Mouse (Mus musculus): ENCODE results near the gene Qrich2.
A peak's percentile ranks its signal among the peaks of the same experiment; 100 is the strongest.
"Not testable (repeated sequence)": the region's sequence is repeated elsewhere in the genome, so short reads cannot be mapped to it uniquely, and the experiment has no call there.

Gene Qrich2

DNA sequence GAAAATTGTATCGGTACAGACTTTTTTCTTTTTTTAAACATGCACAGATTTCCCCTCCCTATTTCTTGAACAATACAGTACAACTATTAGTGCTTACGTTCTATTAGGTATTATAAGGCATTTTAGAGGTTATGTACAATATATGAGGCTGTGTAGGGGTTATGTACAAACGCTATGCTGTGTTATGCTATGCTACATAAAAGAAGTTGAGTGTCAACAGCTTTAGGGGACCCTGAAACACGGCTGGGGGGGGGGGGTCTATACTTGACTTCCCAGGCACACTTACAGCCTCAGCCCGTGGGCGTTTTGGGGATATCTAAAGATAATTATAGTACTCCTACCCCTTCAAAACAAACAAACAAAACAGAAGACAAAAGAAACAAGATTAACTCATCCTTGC is 33.9 kb downstream of the Qrich2 start:
- no peak for DNase-seq (ENCODE audit: low read depth in 2 of 2, low spot score in 2 of 2)

DNA sequence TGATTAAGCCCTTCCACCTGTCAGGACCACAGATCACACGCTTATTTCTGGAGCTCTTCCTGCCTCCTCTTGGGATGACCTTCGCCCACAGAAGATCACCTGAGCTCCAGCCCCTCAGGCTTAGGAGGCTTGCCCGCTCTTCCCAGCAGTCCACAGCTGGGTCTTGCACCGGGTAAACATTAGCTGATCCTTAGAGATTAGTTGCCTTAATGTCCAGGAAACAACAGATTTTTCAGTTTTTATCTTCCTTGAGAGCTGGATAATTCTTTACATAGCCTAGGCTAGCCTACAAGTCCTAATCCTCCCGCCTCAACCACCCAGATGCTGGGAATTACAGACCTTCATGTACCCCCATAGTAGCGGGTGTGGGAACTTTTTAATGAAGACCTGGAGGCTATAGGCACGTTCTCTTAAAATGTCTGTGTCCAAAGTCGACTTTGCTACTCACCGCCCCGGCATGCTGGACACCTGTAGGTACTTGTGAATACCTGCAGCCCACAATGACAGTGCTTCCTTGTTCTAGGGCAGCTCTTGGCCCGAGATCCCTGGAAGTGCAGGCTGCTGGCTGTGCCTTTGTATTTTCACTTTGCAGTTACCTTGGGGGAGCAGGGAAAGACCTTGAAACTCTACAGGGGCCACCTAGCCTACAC is 34.5 kb downstream of the Qrich2 start:
- DNase-seq (ENCODE audit: low read depth in 2 of 2, low spot score in 2 of 2): no peak

DNA sequence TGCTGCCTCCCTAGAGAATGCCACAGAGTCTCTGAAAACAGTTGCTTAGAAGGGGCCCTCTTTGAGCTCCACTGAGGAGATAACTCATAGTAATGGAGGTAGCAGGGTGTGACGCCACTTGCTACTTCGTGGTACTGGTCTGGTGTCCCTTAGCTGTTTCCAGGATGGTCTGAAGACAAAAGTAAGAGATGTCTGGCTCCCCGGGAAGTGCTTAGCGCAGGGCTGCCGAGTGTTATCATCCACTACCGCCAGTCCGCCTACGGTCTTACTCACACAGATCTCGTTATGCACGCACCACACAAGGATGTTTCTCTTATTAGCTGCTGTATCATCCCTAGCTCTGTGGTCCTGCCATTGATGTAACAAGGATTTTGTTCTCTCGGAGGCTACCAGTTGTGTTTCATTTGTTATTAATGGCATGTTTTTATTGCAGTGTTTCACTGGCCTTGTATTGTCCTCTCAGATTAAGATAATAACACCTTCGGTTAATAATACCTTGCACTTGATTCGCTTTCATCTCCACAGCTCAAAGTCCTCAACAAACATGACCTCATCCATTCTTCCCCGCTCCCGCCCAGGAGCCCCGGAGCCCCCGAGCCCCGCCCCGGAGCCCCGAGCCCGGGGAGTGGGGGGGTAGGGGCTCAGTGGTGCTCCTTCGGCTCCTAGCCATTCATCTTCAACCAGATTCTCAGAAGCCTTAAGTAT is 35.2 kb downstream of the Qrich2 start:
- no peak for DNase-seq (ENCODE audit: low read depth in 2 of 2, low spot score in 2 of 2)

DNA sequence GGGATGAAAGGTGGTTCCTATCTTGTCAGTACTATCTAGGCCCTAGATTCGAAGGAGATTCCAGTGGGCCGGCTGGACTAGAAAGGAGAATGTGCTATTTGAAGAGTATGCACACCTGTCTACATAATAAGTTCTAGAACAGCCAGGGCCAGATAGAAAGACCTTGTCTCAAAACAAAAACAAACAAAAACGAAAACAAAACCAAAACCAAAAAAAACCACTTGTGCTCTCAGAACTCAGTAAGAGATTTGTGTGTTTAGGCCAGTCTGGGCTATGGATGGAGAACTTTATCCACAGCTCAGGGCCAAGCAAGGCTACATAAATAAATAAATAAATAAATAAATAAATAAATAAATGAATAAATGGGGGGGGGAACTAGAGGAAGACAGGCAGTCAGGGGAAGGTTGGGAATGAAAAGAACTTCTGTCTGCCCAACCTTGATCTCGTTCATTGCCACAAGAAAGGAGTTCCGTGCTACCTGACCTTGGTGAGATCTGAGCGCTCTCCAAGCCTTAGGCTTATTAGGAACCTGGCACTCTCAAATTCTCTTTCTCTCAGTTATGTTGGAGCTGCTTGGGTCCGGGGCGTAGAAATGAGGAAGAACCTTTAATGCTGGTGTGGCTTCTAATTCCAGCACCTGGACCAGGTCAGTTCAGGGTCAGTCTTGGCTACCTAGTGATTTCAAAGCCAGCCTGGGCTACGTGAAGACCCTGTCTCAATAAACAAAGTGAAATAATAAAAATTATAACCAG is 36.0 kb downstream of the Qrich2 start:
- DNase-seq (ENCODE audit: low read depth in 2 of 2, low spot score in 2 of 2): no peak

DNA sequence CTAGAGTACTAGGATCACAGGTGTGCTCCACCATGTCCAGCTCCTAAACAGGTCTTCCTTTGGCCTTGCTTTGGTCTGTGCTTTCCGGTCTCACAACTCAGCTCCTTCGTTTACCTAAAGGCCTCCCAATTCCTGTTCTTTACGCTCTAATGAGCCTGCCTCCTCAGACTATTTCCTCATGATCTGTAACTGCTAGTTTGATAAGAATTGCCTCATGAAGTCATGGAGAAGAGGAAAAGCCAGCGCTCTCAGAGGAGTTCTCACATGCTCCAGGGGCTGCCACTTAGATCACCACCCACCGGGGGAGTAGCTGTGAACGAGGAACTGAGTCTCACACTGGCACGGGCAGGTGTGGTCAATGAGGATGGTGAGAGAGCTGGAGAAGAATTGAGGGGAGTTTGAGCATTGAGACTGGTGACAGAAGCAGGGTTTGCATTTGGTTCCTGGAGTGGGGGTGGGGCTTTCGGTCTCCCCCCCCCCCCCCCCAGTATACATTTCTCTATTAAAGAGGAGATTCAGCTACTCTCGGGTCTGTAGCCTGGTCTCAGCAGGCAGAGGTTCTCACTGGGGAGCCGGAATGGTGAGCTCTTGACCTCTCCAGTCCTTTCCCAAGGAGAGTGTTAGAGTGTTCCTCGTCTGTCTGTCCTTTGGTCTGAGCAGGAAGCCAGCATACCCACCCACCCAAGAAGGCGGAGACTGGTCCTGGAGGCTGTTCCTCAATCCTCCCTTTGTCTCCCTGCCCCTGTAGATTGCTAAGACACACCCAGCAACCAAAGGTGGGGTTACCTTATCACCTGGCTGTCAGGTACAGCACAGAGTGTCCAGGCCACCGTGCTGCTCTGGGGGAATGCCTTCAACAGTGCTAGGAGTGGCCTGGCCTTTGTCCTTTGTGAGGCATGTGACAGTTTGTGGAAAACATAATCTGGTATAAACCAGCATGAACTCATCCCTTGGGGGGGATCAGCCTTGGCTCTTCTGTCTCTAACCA is 36.9 kb downstream of the Qrich2 start:
- no peak for DNase-seq (ENCODE audit: low read depth in 2 of 2, low spot score in 2 of 2)

DNA sequence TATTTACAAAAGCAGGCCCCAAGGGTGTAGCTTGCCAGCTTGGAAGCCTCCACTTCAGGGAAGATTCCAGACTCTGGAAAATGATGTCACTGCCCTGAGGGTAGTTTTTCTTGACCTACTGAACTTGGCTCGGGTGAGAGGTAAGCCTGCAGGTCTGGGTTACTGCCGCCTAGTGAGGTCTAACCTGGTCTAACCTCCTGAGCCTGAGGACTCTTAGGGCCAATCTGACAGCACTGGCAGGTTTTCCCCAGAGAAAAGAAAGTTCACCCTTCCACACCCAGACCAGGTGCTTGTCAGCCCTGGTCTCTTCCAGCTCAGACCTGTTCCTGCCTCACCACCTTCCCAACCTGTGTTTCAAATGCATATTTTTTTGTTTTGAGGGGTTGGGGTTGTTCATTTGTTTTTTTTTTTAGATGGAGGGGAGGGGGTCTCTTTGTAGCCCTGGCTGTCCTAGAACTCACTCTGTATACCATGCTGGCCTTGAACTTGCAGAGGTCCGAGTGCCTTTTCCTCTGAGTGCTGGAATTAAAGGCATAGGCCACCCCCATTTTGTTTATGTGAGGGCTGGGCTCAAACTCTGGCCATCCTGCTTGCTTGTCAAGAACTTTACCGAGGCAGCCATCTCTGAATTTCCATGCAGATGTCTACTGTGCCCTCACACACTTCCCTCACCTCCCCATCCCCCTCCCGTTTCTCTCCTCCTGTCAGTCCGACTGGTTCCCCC is 39.0 kb downstream of the Qrich2 start:
- DNase-seq (ENCODE audit: low read depth in 2 of 2, low spot score in 2 of 2): no peak

DNA sequence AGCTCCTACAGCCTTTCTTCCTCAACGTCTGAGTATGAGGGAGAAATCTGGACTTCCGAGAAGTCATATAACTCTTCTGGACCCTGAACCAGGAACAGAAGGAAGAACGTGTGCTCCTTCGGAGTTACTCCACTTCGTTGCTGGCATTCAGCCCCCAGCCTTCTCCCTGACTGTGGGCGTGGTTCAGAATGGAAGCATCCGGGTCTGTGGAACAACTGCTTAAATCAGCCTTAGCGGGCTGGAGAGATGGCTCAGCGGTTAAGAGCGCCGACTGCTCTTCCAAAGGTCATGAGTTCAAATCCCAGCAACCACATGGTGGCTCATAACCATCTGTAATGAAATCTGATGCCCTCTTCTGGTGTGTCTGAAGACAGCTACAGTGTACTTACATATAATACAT is 39.7 kb downstream of the Qrich2 start:
- DNase-seq (ENCODE audit: low read depth in 2 of 2, low spot score in 2 of 2): not testable (repeated sequence)

DNA sequence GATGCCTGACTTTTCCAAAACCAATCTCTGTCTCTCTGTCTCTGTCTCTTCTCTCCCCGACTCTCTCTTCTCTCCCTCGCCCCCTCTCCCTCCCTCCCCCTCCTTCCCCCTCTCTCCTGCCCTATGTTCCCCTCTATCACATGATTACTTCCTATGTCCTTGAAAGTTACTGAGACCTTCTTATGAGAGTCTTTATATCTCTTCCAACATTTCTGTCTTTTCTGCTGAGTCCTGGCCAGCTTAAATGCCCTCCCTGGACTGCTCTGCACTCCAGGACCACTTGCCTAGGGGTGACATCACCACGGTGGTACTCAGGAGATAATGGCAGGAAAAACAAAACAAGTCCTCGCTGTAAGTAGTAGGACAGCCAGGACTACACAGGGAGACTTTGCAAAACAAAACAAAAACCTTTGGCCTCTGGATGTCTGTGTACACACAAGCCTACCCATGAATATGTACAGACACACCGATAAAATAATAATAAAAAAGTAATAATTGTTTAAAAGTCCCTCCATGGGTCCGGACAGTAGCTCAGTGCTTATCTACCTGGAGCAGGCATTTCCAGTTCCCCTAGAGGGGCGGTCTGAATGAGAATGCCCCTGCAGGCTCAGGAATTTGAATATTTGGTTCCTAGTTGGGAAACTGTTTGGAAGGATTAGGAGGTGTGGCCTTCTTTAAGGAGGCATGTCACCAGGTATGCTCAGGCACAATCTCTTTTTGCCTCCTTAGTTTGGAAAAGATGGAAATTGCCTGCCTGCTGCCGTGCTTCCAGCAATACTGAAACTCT is 41.2 kb downstream of the Qrich2 start:
- no peak for DNase-seq (ENCODE audit: low read depth in 2 of 2, low spot score in 2 of 2)

DNA sequence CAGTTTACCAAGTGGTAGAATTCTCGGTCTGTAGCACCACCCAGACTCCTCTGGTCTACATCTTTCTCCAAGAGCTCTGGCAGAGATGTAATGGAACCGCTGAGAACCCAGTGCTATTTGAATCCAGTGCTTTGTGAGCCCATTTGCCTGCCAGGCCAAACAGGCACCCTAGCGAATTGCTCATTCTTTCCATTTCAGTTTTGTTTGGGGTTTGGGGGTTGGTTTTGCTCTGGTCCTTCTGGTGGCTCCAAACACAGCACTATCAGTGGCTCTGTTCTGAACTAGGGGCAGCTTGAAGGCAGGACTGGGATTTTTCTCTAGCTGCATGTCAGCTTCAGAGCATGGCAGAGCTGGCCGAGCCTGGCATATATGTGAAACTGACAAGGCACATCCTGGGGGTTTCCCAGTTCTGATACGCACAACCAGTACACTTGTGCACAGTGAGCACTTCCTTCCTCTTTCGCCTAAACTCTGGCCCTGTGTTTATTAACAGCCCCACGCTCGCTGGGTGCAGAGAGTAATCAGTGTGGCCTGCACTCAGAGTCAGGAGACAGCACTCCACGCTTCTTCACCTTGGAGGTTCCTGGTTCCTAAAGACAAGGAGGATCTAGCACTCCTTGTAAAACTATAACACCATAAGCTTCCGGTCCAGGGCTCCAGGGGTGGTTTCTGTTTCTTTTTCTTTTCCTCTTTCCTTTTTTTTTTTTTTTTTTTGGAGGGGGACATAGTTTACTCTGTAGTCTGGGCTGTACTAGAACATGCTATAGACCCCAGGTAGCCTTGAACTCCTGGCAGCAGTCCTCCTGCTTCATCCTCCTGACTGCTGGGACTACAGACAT is 42.0 kb downstream of the Qrich2 start:
- DNase-seq (ENCODE audit: low read depth in 2 of 2, low spot score in 2 of 2): peak; percentile 56 to 57

DNA sequence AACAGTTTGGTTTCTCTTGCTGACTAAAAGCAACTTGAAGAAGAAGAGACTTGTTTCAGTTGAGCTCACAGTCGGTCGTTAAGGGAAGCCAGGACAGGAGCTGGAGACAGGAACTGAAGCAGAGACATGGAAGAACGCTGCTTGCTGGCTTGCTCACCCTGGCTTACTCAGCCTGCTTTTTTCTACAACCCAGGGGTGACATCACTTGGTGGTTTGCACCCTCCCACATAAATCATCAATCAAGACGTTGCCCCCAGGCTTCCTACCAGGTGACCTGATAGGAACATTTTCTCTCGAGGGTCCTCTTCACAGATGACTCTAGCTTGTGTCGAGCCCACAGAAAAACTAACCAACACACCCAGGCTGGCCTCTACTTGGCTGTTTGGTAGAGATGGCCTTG is 42.8 kb downstream of the Qrich2 start:
- DNase-seq (ENCODE audit: low read depth in 2 of 2, low spot score in 2 of 2): no peak

DNA sequence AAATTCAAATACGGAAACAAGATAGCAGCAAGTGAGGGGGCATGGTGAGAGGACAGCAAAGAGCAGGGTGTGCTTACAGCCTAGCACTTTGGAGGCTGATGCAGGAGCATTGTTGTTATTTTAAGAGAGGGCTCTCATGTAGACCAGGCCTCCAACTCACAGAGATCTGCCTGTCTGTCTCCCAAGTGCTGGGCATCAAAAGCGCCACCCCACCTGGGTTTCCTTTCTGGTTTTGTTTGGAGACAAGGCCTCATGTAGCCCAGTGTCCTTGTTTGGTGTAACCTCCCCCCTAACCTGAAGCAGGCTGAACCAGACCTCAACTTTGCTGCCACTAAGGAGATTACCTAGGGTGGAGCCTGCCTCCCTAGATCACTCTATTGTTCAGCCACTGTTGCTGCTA is 43.5 kb downstream of the Qrich2 start:
- no peak for DNase-seq (ENCODE audit: low read depth in 2 of 2, low spot score in 2 of 2)

DNA sequence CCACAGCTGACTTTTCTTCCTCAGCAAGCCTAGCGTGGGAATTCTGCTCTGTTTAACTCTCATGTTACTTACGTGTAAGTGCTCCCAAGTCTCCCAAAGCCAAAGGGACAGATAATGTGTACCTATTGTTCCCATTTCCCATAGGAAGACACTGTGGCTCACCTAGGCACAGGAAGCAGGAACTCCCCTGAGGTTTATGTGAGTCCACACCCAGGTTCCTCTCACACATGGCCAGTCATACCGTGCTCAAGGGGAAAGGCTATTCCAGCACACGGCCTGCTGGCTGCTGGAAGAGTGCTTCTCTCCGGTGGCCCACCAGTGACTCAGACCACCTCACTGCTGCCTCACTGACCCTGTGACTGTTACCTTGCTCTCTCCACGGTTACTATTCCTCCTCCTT is 44.9 kb downstream of the Qrich2 start:
- DNase-seq (ENCODE audit: low read depth in 2 of 2, low spot score in 2 of 2): no peak

DNA sequence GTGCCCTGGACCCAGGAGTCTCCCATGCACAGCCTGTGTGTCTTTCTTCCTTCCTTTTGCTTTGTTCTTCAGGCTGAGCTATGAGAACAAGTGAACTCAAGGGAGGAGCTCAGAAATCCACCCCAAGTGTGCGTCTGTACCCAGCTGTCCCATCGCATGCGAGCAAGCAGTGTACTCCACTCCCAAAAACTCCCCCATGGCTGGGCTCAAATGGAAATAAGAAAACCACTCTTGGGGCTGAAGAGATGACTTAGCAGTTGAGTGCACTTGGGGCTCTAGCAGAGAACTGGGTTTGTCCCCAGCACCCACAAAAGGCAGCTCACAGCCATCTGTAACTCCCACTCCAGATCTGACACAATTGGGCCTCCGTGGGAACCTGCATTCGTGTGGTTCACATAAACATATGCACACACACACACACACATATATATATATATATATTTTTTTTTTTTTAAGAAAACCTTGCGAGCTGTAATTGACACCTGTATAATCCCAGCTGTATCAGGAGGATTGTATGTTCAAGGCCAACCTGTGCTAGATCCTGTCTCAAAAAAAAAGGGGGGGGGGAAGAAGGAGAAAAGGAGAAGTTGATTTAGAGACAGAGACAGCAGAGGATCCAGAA is 47.1 kb downstream of the Qrich2 start:
- DNase-seq (ENCODE audit: low read depth in 2 of 2, low spot score in 2 of 2): no peak

DNA sequence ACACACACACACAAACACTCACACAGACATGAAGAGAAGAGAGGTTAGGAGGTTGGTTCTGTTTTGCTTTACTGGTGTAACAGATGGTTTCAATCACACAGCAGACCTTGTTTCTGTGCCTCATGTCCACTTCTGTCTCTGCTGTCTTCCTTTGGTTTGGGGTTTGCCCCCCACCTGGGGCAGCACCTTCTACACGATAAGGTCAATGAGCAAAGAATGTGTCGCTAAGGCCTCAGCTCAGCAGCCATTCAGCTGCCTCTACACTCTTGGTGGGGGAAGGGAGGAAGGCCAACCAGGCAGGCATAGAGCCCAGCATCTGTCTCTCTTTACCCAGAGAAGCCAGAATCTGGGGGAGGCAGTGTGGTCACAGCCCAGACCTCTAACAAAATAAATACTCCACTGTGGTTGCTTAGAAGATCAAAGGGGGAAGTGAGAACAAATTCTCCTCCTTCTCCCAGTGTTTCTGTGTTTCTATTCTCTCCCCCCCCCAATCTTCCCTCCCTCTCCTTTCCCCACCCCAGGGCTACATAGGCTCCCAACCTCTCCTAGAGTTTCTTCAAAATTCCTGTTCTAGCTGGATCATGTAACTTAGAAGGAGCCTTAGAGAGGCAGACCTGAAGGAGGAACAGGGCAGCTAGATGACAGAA is 47.7 kb downstream of the Qrich2 start:
- no peak for DNase-seq (ENCODE audit: low read depth in 2 of 2, low spot score in 2 of 2)

DNA sequence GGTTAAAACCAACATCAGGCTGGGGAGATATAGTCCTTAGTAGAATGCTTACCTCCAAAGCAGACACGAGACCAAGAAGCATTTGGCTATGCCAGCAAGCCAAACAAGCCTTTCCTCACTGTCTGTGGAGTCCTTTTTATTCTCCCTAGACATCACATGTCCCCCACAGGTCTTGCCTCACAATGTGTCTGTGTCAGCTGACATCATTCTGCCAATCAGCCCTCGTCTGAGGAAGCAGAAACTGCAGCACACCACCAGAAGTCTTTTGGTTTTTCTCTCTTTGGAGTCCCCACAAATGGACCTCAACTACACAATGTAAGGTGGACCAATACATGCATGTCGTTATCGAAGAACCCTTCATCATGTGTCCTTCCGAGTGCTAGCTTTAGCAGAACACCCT is 49.0 kb downstream of the Qrich2 start:
- DNase-seq (ENCODE audit: low read depth in 2 of 2, low spot score in 2 of 2): no peak

DNA sequence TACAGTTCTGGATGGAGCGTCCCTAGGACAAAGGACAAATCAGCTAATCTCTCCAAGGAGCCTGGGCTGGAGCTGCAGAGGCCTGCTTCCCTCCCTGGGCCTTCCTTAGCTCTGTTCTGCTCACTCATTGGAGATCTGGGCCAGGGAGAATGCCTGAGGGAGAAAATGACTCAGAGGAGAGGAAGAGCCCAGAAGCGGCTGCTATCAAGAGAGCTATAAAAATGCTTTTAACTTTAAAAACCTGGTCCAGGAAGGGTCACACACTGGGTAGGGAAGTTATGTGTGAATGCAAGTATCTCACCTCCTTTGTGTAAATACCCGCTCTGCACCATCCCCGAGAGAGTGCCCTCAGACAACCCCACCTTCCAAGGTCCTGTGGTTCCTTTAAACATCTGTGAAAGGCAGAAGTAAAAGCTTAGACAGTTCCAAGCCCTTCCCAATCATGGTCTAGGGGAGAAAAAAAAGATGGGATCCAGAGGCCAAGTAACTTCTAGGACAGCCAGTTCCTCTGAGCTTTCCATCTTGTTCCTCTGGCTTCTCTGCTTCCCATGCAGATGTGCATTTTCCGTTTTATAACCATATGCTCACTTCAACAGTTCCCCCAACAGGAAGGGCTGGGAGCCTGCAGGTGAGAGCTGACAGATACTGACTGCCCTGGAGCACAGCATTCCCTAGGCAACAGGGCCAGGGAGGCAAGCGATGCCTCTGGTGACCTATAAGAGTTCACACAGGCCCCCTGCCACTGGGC is 49.7 kb downstream of the Qrich2 start:
- DNase-seq (ENCODE audit: low read depth in 2 of 2, low spot score in 2 of 2): no peak

DNA sequence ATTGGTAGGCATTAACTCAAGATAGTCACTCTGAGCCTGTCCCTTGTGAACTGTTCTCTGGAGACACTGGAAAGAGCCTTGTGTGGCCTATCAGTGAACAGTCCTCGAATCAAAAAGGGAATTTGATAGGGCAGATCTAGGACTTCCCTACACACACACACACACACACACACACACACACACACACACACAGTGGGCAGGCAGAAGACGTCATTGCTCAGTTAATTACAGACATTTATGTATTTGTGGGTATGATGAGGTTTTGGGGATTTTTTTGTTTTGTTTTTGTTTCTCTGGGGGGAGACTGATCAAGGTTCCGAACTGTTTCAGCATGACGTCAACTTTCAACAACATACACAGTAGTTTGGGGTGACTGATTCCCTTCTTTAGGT is 52.4 kb downstream of the Qrich2 start:
- DNase-seq (ENCODE audit: low read depth in 2 of 2, low spot score in 2 of 2): no peak

Data from CD8-positive naive resting alpha-beta T cell, adult 2 months (primary cell).